Mouse (Mus musculus) heart, adult 2 months (tissue): ENCODE results near the gene Nfkbib.

Experiments
- CTCF ChIP-seq: fragments of 200-600 bp; IDR thresholded peaks from 2 replicates; pipeline ENCODE4 v1.8.1; 2022; ENCODE audit warnings: antibody characterized with exemption, mild to moderate bottlenecking, moderate library complexity
- EP300 ChIP-seq: fragments of 200-500 bp; IDR thresholded peaks from 2 replicates; pipeline ENCODE4 v1.6.1; 2011; ENCODE audit warnings: low read depth, low read length, control low read depth; ENCODE audit not compliant: insufficient read depth
- POLR2A ChIP-seq: fragments of 200-500 bp; IDR thresholded peaks from 2 replicates; pipeline ENCODE4 v1.6.1; 2011; ENCODE audit warnings: mild to moderate bottlenecking, low read depth, low read length, control low read depth; ENCODE audit not compliant: insufficient read depth

- TF ChIP-seq EP300 (peak; percentile 81), POLR2A (peak; percentile 100), CTCF (peak; percentile 72)
These were observed 43.1 kb upstream of the Nfkbib start for GRCm38 (mm10) chr7:28810107-28811066.
